Mouse (Mus musculus) forebrain, embryonic 11.5 days (tissue): ENCODE measurements around the gene Soga3. TPM values are rescaled to one million over a fixed set of nuclear protein-coding genes. Genes with fewer than 3 reads are reported as not detected.

Source experiments
- ATAC-seq: fragments of 200-750 bp; cut with Nextera tagmentation; replicated peaks from 2 replicates; pipeline ENCODE4 v1.8.0; 2017; ENCODE audit warnings: moderate TSS enrichment; ENCODE audit not compliant: low FRiP score
- DNase-seq: peaks from one replicate; pipeline ENCODE4 v3.0.0-alpha.2; 2017; ENCODE audit warnings: low spot score
- H3K27ac ChIP-seq: fragments of 300-500 bp; sonication (generic); 2 replicates; pipeline ENCODE4 v1.5.1; 2014; ENCODE audit warnings: low read depth, low read length
- H3K27me3 ChIP-seq: fragments of 300-500 bp; sonication (generic); 2 replicates; pipeline ENCODE4 v1.6.1; 2014; ENCODE audit warnings: mild to moderate bottlenecking, low read length, mixed read lengths; ENCODE audit not compliant: control insufficient read depth, insufficient read depth
- H3K36me3 ChIP-seq: fragments of 300-500 bp; sonication (generic); 2 replicates; pipeline ENCODE4 v1.6.1; 2014; ENCODE audit warnings: mild to moderate bottlenecking, low read length, moderate library complexity, mixed read lengths; ENCODE audit not compliant: control insufficient read depth, insufficient read depth
- H3K4me1 ChIP-seq: fragments of 300-500 bp; sonication (generic); replicated peaks from 2 replicates; pipeline ENCODE4 v1.6.1; 2014; ENCODE audit warnings: low read length, mixed read lengths; ENCODE audit not compliant: control insufficient read depth, insufficient read depth
- H3K4me2 ChIP-seq: fragments of 300-500 bp; sonication (generic); 2 replicates; pipeline ENCODE4 v1.6.1; 2014; ENCODE audit warnings: low read depth, mild to moderate bottlenecking, low read length, moderate library complexity, mixed read lengths; ENCODE audit not compliant: severe bottlenecking
- H3K4me3 ChIP-seq: fragments of 300-500 bp; sonication (generic); 2 replicates; pipeline ENCODE4 v1.5.1; 2014; ENCODE audit warnings: low read depth, low read length
- H3K9ac ChIP-seq: fragments of 300-500 bp; sonication (generic); 2 replicates; pipeline ENCODE4 v1.6.1; 2014; ENCODE audit warnings: low read length
- H3K9me3 ChIP-seq: fragments of 300-500 bp; sonication (generic); 2 replicates; pipeline ENCODE4 v1.6.1; 2016; ENCODE audit warnings: low read length, mixed read lengths; ENCODE audit not compliant: control insufficient read depth
- WGBS: fragments of 180-500 bp; shearing (Covaris S2); extraction: QIAGEN DNeasy Blood & Tissue Kit; methylation state at CpG from one replicate; pipeline ENCODE4 v1.1.7; 2014; 5-methylcytosine and 5-hydroxymethylcytosine counted together
- polyA plus RNA-seq: library from polyadenylated mRNA; unstranded; fragments of >200 nt; fragmentation: Nextera tagmentation; extraction: Ambion mirVana; gene quantifications from 2 replicates; pipeline ENCODE4 v1.2.1, GENCODE M21; 2014

Soga3 gene
- polyA plus RNA-seq = 28.7 and 29.8 TPM in 2 replicates

DNA sequence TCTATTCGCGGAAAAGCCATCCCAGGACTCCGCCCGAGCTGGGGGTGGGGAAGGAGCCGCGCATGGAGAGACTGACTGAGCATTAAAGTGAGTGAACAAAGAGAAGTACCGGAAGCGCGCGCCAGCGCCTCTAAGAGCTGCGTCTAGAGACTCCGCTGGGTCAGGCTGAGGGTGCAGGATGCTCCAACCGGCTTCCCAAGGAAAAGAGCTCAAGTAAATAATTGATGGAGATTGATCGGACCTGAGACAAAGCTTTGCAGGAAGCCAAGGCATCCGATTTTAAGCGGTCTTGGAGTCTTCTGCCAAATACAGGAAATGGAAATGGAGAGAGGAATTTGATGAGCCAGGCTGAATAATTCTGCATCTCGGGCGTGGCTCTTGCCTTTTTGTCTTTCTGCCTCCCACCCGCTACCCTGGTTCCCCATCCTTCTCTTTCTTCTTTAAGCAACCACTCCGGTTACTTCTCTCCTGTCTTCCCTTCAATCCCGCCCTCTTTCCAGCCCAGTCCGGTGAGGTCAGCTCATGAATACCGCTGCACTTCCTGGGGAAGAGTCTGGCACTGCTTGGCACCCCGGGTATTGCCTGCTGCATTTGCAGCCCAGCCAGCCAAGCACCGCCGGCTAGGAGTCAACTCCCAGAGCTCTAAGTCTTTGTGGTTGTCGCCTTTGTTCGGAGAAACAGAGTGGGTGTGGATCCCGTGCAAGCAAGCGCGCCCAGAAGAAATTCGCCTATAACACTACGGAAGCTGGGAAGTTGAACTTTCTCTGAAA is at the start of gene Soga3:
Gene Soga3, plus strand, starts transcription at position 274 of the 770 bp plus-strand sequence.
- ATAC-seq = peak; percentile 83
- peak within 1 kb of the TSS; percentile 88 for H3K4me2 ChIP-seq
- H3K9ac ChIP-seq = peak within 1 kb of the TSS; percentile 73
- H3K36me3 ChIP-seq = no peaks in the 10 kb centered on the region
- H3K4me1 ChIP-seq = peaks cover 5% of the 10 kb centered on the region; the same call in 1 of the 2 replicates
- peak; percentile 87 for DNase-seq
- WGBS = under 1% methylated on average over 34 of the region's 34 CpGs
- peak within 1 kb of the TSS; percentile 70 for H3K4me3 ChIP-seq
- no peaks in the 10 kb centered on the region for H3K27me3 ChIP-seq
- peak within 1 kb of the TSS; percentile 93 for H3K27ac ChIP-seq
- no peaks in the 10 kb centered on the region for H3K9me3 ChIP-seq

DNA sequence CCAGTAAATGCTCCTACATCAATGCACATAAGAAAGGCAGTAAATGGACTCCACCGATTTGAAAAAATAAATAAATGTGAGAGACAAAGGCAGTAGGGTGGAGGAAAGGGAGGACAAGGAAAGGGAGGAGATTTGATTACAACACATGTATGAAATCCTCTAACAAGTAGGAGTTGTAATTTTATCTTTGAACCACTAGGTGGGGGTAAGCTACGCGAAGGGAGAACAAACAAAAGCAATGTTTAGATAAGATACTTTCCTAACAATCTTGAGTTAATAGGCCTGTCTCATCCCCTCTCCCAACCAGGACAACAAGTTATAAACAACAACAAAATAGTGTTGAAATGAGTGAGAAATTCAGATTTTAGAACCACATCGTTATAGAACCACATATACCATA is 36.7 kb upstream of the Soga3 start:
- no peak overlapping the region for H3K4me3 ChIP-seq
- DNase-seq = no peak
- no peaks in the 10 kb centered on the region for H3K36me3 ChIP-seq
- no peaks in the 10 kb centered on the region for H3K9me3 ChIP-seq
- no peaks in the 10 kb centered on the region for H3K27me3 ChIP-seq
- no peak overlapping the region for H3K4me2 ChIP-seq
- no peak overlapping the region for H3K27ac ChIP-seq
- H3K9ac ChIP-seq = no peak overlapping the region
- WGBS = 13% methylated on average over 4 of the region's 4 CpGs
- peak; percentile 46; the same call in 1 of the 2 replicates for ATAC-seq
- no peaks in the 10 kb centered on the region for H3K4me1 ChIP-seq

DNA sequence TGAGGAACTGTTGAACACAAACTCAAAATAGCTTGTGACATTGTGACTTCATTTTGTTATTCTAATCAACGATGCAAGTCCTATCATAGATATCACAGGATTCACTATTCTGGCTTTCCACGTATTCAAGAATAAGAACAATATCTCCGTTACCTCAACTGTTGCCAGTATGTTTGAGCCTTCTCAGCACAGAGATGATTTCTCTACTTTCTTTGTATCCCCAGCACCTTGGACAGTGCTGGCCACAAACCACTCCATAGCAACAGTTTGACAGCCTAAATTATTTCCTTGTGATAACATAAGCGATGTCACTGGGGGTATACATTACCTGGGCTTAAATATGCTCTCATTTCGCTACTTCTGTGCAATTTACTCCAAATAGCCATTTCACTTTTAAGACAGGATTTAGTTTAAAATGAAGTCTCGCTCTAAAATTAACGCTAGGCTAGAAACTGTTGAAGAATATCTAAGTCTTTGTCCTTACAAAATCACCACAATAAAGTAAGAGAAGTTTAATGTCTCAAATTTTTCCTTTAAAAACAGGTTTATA is 1.0 kb upstream of the Soga3 start:
- H3K27me3 ChIP-seq = no peaks in the 10 kb centered on the region
- ATAC-seq (no peak), DNase-seq (no peak)
- no peak overlapping the region for H3K4me3 ChIP-seq
- H3K9me3 ChIP-seq = no peaks in the 10 kb centered on the region
- no peak overlapping the region for H3K27ac ChIP-seq
- WGBS = 35% methylated on average over 7 of the region's 7 CpGs
- no peak overlapping the region; the same call in 1 of the 2 replicates for H3K9ac ChIP-seq
- no peaks in the 10 kb centered on the region for H3K4me1 ChIP-seq
- no peaks in the 10 kb centered on the region for H3K36me3 ChIP-seq
- H3K4me2 ChIP-seq = 0 out of 2 replicates have a peak overlapping the region, but pooled peaks have one; percentile 24

- H3K27ac ChIP-seq = no peak overlapping the region
- peak overlapping the region; percentile 70 for H3K4me3 ChIP-seq
- H3K9me3 ChIP-seq = no peaks in the 10 kb centered on the region
- 14% methylated on average over 8 of the region's 12 CpGs for WGBS
- H3K9ac ChIP-seq = peak overlapping the region; percentile 73
- no peaks in the 10 kb centered on the region for H3K27me3 ChIP-seq
- H3K4me2 ChIP-seq = peak overlapping the region; percentile 88
- DNase-seq = no peak
- ATAC-seq = no peak
- no peaks in the 10 kb centered on the region for H3K36me3 ChIP-seq
- H3K4me1 ChIP-seq = peaks cover 5% of the 10 kb centered on the region; the same call in 1 of the 2 replicates
These were observed 1.2 kb downstream of the Soga3 start for GRCm38 (mm10) chr10:29144612-29145405.

GRCm38 (mm10) chr10:29146198-29146857 is 2.7 kb downstream of the Soga3 start:
- DNase-seq (peak; percentile 54), ATAC-seq (no peak)
- Histone ChIP-seq H3K9me3 (no peaks in the 10 kb centered on the region), H3K27ac (peak overlapping the region; percentile 84), H3K27me3 (no peaks in the 10 kb centered on the region), H3K4me3 (peak overlapping the region; percentile 70), H3K4me2 (peak overlapping the region; percentile 88), H3K36me3 (no peaks in the 10 kb centered on the region), H3K4me1 (peaks cover 5% of the 10 kb centered on the region; the same call in 1 of the 2 replicates), H3K9ac (peak overlapping the region; percentile 79)
- 0% methylated on average over 22 of the region's 22 CpGs for WGBS

GRCm38 (mm10) chr10:29146858-29147640 is 3.4 kb downstream of the Soga3 start:
- Histone ChIP-seq H3K36me3 (no peaks in the 10 kb centered on the region), H3K4me1 (peaks cover 5% of the 10 kb centered on the region; the same call in 1 of the 2 replicates), H3K27ac (peak overlapping the region; percentile 84), H3K27me3 (no peaks in the 10 kb centered on the region), H3K9me3 (no peaks in the 10 kb centered on the region), H3K4me3 (peak overlapping the region; percentile 70), H3K4me2 (peak overlapping the region; percentile 88), H3K9ac (peak overlapping the region; percentile 79)
- WGBS = under 1% methylated on average over 57 of the region's 65 CpGs
- ATAC-seq (peak; percentile 73), DNase-seq (peak; percentile 91)

DNA sequence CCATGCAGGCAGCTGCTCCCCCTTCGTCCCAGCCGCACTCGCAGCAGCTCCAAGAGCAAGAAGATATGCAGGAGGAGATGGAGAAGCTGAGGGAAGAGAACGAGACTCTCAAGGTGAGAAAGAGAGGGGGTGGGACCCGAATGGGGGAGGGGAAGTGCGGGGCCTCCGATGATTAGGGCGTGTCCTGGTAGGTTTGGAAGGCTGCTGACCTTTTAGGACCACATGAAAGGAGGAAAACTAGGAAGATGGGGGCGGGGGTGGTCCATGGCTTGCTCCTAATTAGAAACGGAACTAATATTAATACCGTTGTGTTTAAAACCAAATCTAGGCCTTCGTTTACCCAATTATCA is 4.0 kb downstream of the Soga3 start:
- no peak for DNase-seq
- Histone ChIP-seq H3K4me2 (peak overlapping the region; percentile 88), H3K36me3 (no peaks in the 10 kb centered on the region), H3K27ac (peak overlapping the region; percentile 84), H3K4me1 (peaks cover 5% of the 10 kb centered on the region; the same call in 1 of the 2 replicates), H3K9me3 (no peaks in the 10 kb centered on the region), H3K4me3 (peak overlapping the region; percentile 70), H3K27me3 (no peaks in the 10 kb centered on the region), H3K9ac (peak overlapping the region; percentile 79)
- no peak for ATAC-seq
- WGBS = 0% methylated on average over 12 of the region's 12 CpGs
